Mouse (Mus musculus) ovary, postnatal 36 days (tissue): ENCODE data around the gene Gm10800.
"Not testable (repeated sequence)": the region's sequence is repeated elsewhere in the genome, so short reads cannot be mapped to it uniquely, and the experiment has no call there.

ENCODE experiments used
- DNase-seq: peaks from one replicate; pipeline ENCODE4 v3.0.0; 2022; ENCODE audit warnings: low spot score, mixed read lengths

Gm10800 gene

DNA sequence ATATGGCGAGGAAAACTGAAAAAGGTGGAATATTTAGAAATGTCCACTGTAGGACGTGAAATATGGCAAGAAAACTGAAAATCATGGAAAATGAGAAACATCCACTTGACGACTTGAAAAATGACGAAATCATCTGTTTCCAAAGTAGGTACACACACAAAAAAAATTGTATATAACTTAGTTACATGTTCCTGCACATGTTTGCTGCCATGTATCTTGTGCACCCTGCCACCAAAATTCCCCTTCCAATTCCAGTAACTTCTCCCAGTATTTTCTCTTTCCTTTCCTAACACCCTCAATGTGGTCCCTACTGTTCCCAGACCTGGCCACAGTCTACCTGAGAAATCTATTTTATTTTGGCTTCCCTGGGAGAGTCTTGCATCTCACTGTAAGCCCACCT, at the start of gene Gm10800:
Gene Gm10800, minus strand, starts transcription at position 101 of the 400 bp plus-strand sequence.
- not testable (repeated sequence) for DNase-seq

DNA sequence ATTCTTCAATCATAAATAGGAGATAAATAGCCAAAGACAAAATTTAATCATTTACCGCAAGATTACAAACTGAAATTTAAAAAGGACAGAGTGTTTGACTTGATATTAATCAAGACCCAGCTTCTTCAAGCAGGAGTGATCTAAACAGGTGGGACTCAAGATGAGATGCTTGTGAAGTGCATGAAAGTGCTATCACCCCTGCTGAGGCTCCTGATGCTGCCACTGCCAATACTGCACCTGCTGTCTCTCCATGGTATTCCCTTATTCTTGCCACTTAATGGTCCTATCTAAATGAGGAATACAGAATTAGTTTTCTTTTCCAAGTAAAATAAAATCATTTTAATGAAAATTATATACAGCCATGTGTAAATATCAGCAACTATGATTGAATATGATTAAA, 30.4 kb upstream of the Gm10800 start:
- DNase-seq: no peak

DNA sequence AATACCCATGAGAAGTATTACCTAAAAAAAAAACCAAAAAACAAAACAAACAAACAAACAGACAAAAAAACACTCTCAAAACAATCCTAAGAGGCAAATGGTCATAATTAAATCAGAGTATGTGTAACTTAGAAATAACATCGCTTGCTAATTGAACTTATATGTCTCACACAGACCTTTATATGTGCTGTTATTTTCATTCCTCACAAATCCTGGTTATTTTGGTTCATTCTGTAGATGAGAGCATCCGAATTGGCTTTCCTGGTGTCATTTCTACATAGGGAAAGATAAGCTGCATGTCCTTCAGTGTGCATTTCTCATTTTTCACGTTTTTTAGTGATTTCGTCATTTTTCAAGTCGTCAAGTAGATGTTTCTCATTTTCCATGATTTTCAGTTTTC, 5.2 kb downstream of the Gm10800 start, which contains the start of gene Gm10801:
Gene Gm10801, plus strand, starts transcription at position 301 of the 400 bp plus-strand sequence.
- not testable (repeated sequence) for DNase-seq
